Mouse (Mus musculus): ENCODE measurements around the gene Padi6. TPM values are rescaled to one million over a fixed set of nuclear protein-coding genes. Genes with fewer than 3 reads are reported as not detected.
A peak's percentile ranks its signal among the peaks of the same experiment; 100 is the strongest.

The Padi6 gene
- polyA plus RNA-seq, 1 experiment from 2014 or later, result not detected

GRCm38 (mm10) chr4:140699441-140700127, 42.9 kb downstream of the Padi6 start:
- H3K27me3 ChIP-seq, result no peaks in the 10 kb centered on the region
- ChIA-PET POLR2A (no interaction called here), CTCF (no interaction called here)
- no peak for TF ChIP-seq CTCF (IDR thresholded peaks at IDR 0.05)
- ATAC-seq, result peak; percentile 29
- in situ Hi-C loops (cut with MboI; ENCODE audit: low pct_unique_long_range_greater_than_20kb), result no loop called here
- no peak for DNase-seq (ENCODE audit: low read depth, low spot score)

DNA sequence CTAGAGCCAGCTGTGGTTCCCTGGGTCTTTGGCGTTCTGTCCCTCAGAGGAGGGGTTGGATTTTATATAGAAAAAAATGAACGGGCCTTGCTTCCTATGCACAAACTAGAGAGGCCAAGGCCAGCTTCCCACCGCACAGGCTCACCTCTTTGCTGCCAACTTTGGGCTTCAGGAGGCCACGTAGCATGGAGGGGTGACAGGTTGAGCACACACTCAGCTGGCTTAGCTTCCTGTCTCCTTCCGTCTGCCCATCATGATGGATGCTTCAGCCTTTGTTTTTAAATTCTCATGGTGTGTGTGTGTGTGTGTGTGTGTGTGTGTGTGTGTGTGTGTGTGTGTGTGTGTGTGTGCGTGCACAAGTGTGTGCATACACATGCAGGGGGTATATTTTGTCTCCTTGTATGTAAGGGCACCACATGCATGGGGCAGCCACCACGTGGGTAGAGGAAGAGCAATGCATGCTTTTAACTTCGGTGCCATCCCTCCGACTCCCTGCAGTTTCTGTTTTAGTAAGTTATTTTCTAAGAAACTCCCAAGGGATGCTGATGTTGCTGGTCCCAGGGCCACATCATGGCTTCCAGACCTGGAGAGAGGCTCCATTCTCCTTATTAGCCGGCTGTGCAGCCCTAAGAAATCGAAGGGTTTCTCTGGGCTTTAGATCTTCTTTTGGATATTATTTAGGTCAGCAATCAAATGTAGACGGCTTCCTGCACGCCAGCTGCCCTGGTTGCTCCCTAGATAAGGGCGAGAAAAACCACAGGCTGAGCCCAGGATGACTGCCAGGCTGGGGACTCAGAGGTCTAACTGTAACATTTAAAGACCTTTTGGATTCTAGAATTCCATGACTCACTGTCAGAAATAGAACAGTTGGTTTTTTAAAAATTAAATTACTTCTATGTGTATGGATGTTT, 46.5 kb downstream of the Padi6 start:
- ATAC-seq (no peak), DNase-seq (ENCODE audit: low read depth, low spot score) (no peak)
- no peak for TF ChIP-seq CTCF (IDR thresholded peaks at IDR 0.05)
- ChIA-PET POLR2A (no interaction called here), CTCF (no interaction called here)
- H3K27me3 ChIP-seq, result no peaks in the 10 kb centered on the region
- in situ Hi-C loops (cut with MboI; ENCODE audit: low pct_unique_long_range_greater_than_20kb), result no loop called here

GRCm38 (mm10) chr4:140695146-140695545, 47.3 kb downstream of the Padi6 start:
- no peak for TF ChIP-seq CTCF (IDR thresholded peaks at IDR 0.05)
- no peaks in the 10 kb centered on the region for H3K27me3 ChIP-seq
- DNase-seq (ENCODE audit: low read depth, low spot score) (no peak), ATAC-seq (no peak)
- CTCF ChIA-PET, result no interaction called here
- POLR2A ChIA-PET, result no interaction called here
- in situ Hi-C loops (cut with MboI; ENCODE audit: low pct_unique_long_range_greater_than_20kb), result no loop called here

- no peak for TF ChIP-seq CTCF (IDR thresholded peaks at IDR 0.05)
- ATAC-seq (no peak), DNase-seq (ENCODE audit: low read depth, low spot score) (no peak)
- in situ Hi-C loops (cut with MboI; ENCODE audit: low pct_unique_long_range_greater_than_20kb), result no loop called here
- ChIA-PET POLR2A (no interaction called here), CTCF (no interaction called here)
- H3K27me3 ChIP-seq, result no peaks in the 10 kb centered on the region
Observed at GRCm38 (mm10) chr4:140694551-140695060, 47.8 kb downstream of the Padi6 start.

DNA sequence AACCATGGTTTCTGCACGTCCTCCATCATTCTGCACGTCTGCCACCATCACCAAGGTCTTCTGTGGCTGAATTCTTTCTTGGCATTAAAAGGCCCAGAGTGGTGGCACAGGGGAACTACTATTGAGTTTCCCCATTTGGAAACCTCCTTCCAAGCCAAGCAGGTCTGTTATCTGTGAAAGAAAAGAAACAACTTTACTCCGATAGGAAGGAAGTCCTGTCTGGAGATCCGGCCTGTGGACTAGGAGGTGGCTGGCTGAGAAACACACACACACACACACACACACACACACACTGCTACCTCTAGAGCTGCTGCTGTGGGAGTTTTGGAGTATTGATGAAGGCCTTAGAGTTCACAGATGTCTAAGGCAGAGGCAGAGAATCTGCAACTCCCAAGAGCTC, 48.9 kb downstream of the Padi6 start:
- POLR2A ChIA-PET, result no interaction called here
- no peak for TF ChIP-seq CTCF (IDR thresholded peaks at IDR 0.05)
- ATAC-seq (no peak), DNase-seq (ENCODE audit: low read depth, low spot score) (no peak)
- no peaks in the 10 kb centered on the region for H3K27me3 ChIP-seq
- CTCF ChIA-PET, result no interaction called here
- in situ Hi-C loops (cut with MboI; ENCODE audit: low pct_unique_long_range_greater_than_20kb), result no loop called here

GRCm38 (mm10) chr4:140691481-140691880, 51.0 kb downstream of the Padi6 start:
- no peak for TF ChIP-seq CTCF (IDR thresholded peaks at IDR 0.05)
- POLR2A ChIA-PET, result no interaction called here

DNA sequence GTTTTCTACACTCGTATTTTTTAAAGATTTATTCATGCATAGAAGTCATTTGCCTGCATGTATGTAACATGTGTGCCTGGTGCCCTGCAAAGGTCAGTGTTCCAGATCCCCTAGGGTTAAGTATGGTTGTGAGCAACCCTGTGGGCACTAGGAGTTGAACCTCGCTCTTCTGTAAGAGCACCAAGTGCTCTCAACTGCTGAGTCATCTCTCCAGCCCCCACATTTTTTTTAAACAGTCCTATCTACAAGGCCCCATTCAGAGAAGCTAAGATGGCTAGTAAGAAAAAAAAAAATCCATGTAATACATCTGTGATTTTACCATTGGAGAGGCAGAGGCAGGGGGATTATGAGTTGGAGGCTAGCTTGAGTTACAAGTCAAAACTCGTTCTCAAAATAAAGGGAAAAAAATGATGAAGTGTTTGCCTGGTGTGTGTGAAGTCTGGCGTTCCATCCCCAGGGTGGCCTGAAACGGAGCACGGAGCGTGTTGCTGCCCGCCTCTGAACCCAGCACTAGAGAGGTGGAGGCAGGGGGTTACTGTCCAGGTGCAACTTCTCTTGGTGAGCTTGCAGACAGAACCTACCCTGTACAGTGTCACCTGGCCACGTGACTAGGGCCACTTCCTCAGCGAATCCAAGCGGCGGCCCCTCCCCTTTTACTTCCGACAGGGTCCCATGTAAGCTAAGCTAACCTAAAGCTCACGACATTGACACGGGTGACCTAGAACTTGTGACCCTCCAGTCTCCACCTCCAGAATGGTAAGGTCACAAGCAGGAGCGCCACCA, 52.4 kb downstream of the Padi6 start:
- TF ChIP-seq CTCF (IDR thresholded peaks at IDR 0.05), result no peak
- DNase-seq (ENCODE audit: low read depth, low spot score) (no peak), ATAC-seq (no peak)
- POLR2A ChIA-PET, result interaction anchor here (1.0 kb wide), 1 partner anchor 12 kb away, joined by 4 read pairs; no protein-coding TSS in a partner anchor
- CTCF ChIA-PET, result interaction anchor here (1.2 kb wide), 1 partner anchor 16 kb away, joined by 3 read pairs; no protein-coding TSS in a partner anchor
- H3K27me3 ChIP-seq, result no peaks in the 10 kb centered on the region
- in situ Hi-C loops (cut with MboI; ENCODE audit: low pct_unique_long_range_greater_than_20kb), result no loop called here

More at GRCm38 (mm10) chr4:140691481-140691880, 51.0 kb downstream of the Padi6 start:
- in situ Hi-C loops (cut with MboI; ENCODE audit: low pct_unique_long_range_greater_than_20kb), result no loop called here
- no peaks in the 10 kb centered on the region for H3K27me3 ChIP-seq
- no peak for DNase-seq (ENCODE audit: low read depth, low spot score)
- ATAC-seq, result no peak
- CTCF ChIA-PET, result no interaction called here

DNA sequence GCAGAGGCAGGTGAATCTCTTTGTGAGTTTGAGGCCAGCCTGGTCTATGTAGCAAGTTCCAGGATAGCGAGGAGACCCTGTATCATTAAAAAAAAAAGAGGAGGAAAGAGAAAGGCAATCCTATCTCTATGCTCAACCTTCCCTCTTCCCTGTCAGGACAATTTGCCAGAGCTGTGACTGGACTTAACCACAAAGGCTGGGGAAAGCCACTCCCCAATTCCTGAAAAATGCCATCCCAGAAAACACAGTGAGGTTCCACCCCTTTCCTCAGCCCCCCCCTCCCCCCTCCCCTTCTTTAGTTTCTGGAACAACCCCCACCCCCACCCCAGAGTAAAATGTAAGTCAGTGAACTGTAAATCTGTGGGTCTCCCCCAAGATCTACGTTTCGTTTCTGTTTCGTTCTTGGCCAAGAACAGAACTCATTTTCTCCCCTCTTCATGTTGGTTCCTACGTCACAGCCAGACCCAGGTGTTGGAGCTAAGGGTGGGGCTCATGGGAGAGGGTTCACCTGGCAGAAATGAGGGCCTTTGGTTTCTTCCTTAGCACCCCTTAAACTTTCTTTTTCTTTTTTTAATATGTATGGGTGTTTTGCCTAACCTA, 53.5 kb downstream of the Padi6 start:
- POLR2A ChIA-PET, result interaction anchor here (1.0 kb wide), 1 partner anchor 13 kb away, joined by 4 read pairs; no protein-coding TSS in a partner anchor
- TF ChIP-seq CTCF (IDR thresholded peaks at IDR 0.05), result no peak
- no peak for ATAC-seq

DNA sequence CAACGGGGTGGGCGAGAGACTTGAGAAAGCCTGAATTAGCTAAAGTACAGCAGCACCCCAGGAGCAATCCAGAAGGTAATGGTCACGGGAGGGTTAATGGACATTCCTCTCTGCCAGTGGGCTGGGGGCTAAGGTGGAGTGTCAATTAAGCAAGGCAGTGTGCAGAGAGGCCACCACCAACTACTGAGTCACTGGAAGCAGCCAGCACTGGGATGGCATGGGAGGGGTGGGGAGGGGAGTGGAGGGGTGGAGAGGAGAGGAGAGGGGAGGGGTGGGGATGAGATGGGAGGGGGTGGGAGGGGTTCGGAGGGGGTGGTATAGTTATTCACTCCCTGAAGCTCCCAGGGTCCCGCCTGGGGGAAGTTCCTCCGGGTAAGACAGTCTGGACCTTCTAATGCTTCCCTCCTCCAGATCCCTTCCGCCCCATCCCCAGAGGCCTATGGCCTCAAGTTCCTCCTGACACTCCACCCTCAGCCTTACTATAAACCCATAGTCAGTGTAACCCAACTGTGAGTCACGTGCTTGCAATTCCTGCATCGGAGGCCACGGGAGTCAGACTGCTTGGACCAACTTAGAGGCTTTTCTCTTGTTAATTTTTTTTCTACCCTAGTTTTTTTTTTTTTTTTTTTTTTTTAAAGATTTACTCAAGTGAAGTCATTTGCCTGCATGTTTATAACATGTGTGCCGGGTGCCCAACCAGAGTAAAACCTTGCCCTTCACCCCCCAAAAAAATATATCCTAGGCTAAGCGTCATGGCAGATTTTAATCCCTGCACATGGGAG, 54.2 kb downstream of the Padi6 start:
- ChIA-PET CTCF (no interaction called here), POLR2A (interaction anchor here (0.6 to 1.1 kb wide), 3 partner anchors 13 to 274 kb away, joined by 3 read pairs; no protein-coding TSS in a partner anchor)
- peak; percentile 65 for ATAC-seq
- peak; percentile 58 for DNase-seq (ENCODE audit: low read depth, low spot score)
- no peaks in the 10 kb centered on the region for H3K27me3 ChIP-seq
- TF ChIP-seq CTCF (IDR thresholded peaks at IDR 0.05), result no peak
- in situ Hi-C loops (cut with MboI; ENCODE audit: low pct_unique_long_range_greater_than_20kb), result no loop called here

More for the DNA sequence above, 53.5 kb downstream of the Padi6 start:
- in situ Hi-C loops (cut with MboI; ENCODE audit: low pct_unique_long_range_greater_than_20kb), result no loop called here
- CTCF ChIA-PET, result no interaction called here
- H3K27me3 ChIP-seq, result no peaks in the 10 kb centered on the region
- no peak for DNase-seq (ENCODE audit: low read depth, low spot score)
